Mouse (Mus musculus): ENCODE results near the gene Ddx31. TPM values are rescaled to one million over a fixed set of nuclear protein-coding genes. Genes with fewer than 3 reads are reported as not detected.

Ddx31 gene
- polyA plus RNA-seq, 1 experiment from 2014 or later = 20.9 TPM

DNA sequence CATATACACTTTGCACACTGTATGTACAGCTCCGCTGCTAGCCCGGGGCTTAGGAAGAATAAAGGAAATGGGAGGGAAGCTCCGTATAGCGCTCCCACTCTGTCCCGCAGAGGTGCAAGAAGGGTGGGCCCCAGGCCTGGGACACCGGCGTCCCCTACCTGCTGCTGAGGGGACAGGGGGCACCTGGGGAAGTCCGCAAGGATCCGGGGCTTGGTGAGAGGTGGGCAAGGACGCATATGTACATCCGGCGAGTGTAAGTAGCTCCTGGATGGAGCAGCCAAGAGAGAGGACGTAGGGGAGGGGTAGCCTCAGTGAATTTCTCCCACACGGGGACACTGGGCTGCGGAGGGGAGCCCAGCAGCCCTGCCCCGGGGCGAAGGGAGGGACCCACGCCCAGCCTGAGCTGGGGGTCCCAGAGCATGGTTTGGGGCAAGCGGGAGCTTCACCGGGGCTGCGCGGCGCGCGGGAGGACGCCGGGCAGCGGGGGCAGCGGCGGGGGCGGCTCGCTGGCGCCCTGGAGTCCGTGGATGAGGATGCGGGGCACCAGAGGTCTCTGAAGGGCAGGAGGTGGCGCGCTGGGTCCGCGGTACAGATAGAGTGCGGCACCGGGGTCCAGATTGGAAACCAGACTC lies 69.1 kb downstream of the Ddx31 start:
- no peaks in the 10 kb centered on the region for H3K9me3 ChIP-seq
- WGBS = 1% methylated on average over 40 of the region's 41 CpGs
- H3K36me3 ChIP-seq (replicated peaks) = peaks cover 18% of the 10 kb centered on the region
- H3K4me1 ChIP-seq = peaks cover 74% of the 10 kb centered on the region
- no peak overlapping the region for H3K27ac ChIP-seq
- peaks cover 100% of the 10 kb centered on the region for H3K27me3 ChIP-seq (ENCODE audit: poor library complexity, severe bottlenecking)
- no peak for DNase-seq (ENCODE audit: extremely low spot score, low spot score)
- H3K4me3 ChIP-seq = peak overlapping the region; percentile 14; the same call in 1 of the 2 replicates

- WGBS = 5% methylated on average over 25 of the region's 25 CpGs
- Histone ChIP-seq H3K9me3 (no peaks in the 10 kb centered on the region), H3K27me3 (ENCODE audit: poor library complexity, severe bottlenecking) (peaks cover 100% of the 10 kb centered on the region), H3K27ac (no peak overlapping the region), H3K4me3 (peak overlapping the region; percentile 14; the same call in 1 of the 2 replicates), H3K36me3 (replicated peaks) (peaks cover 10% of the 10 kb centered on the region), H3K4me1 (peaks cover 68% of the 10 kb centered on the region)
- DNase-seq (ENCODE audit: extremely low spot score, low spot score) = peak; percentile 23
These were observed 69.9 kb downstream of the Ddx31 start for GRCm38 (mm10) chr2:28909818-28910710.

GRCm38 (mm10) chr2:28910877-28911276 lies 70.7 kb downstream of the Ddx31 start:
- WGBS = 5% methylated on average over 3 of the region's 3 CpGs
- Histone ChIP-seq H3K36me3 (replicated peaks) (peaks cover 2% of the 10 kb centered on the region; the same call in 1 of the 2 replicates), H3K9me3 (no peaks in the 10 kb centered on the region), H3K27me3 (ENCODE audit: poor library complexity, severe bottlenecking) (peaks cover 100% of the 10 kb centered on the region), H3K4me3 (peak overlapping the region; percentile 27; the same call in 1 of the 2 replicates), H3K27ac (no peak overlapping the region), H3K4me1 (peaks cover 69% of the 10 kb centered on the region)
- peak; percentile 32 for DNase-seq (ENCODE audit: extremely low spot score, low spot score)

- Histone ChIP-seq H3K27ac (no peak overlapping the region), H3K4me3 (peak overlapping the region; percentile 27), H3K27me3 (ENCODE audit: poor library complexity, severe bottlenecking) (peaks cover 100% of the 10 kb centered on the region), H3K36me3 (replicated peaks) (no peaks in the 10 kb centered on the region), H3K4me1 (peaks cover 70% of the 10 kb centered on the region), H3K9me3 (no peaks in the 10 kb centered on the region)
- WGBS = under 1% methylated on average over 44 of the region's 44 CpGs
- DNase-seq (ENCODE audit: extremely low spot score, low spot score) = peak; percentile 46
These were observed 71.3 kb downstream of the Ddx31 start for GRCm38 (mm10) chr2:28911331-28912038.

- no peak overlapping the region for H3K27ac ChIP-seq
- WGBS = under 1% methylated on average over 33 of the region's 33 CpGs
- no peaks in the 10 kb centered on the region for H3K9me3 ChIP-seq
- H3K4me3 ChIP-seq = peak overlapping the region; percentile 27
- H3K36me3 ChIP-seq (replicated peaks) = no peaks in the 10 kb centered on the region
- H3K27me3 ChIP-seq (ENCODE audit: poor library complexity, severe bottlenecking) = peaks cover 100% of the 10 kb centered on the region
- peaks cover 65% of the 10 kb centered on the region for H3K4me1 ChIP-seq
- DNase-seq (ENCODE audit: extremely low spot score, low spot score) = peak; percentile 39
These were observed 72.0 kb downstream of the Ddx31 start for GRCm38 (mm10) chr2:28912039-28912700.

DNA sequence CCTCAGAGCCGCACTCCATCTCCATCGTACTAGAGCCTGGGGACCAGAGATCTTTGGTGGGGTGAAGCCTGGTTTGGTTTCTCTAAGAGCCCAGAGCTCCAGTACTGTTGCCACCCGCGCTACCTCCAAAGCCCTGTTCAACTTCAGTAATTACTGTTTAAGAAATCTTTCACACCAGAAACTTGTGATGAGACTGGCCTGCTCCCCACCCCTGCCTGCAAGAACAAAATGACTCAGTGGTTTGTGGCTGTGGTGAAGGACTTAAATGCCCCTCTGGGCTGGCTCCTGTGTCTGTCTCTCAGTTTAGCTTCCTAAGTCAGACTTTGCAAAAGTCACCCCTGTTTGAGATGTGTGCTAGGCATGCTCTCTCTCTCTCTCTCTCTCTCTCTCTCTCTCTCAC lies 72.8 kb downstream of the Ddx31 start:
- DNase-seq (ENCODE audit: extremely low spot score, low spot score) = peak; percentile 33
- Histone ChIP-seq H3K4me3 (no peak overlapping the region), H3K9me3 (no peaks in the 10 kb centered on the region), H3K27ac (no peak overlapping the region), H3K27me3 (ENCODE audit: poor library complexity, severe bottlenecking) (peaks cover 100% of the 10 kb centered on the region), H3K4me1 (peaks cover 63% of the 10 kb centered on the region), H3K36me3 (replicated peaks) (no peaks in the 10 kb centered on the region)
- WGBS = 1% methylated on average over 4 of the region's 4 CpGs

DNA sequence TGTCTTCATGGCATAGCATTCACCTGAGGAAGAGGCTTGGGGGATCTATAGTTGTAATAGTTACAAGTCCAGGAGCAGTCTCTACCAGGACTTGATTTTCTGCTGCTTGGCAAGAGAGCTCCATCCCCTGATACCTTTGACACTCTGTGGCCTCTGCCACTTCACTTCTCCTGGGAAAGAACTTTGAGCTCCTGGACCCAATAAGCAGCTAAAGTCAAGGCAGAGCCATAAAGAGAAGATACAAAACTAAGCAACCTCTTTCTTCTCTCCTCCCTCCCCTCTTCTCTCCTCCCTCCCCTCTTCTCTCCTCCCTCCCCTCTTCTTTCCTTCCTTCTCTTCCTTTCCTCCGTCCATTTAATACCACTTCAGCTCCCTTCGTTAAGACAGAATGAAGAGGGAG lies 73.9 kb downstream of the Ddx31 start:
- no peak for DNase-seq (ENCODE audit: extremely low spot score, low spot score)
- Histone ChIP-seq H3K4me1 (peaks cover 55% of the 10 kb centered on the region), H3K36me3 (replicated peaks) (no peaks in the 10 kb centered on the region), H3K4me3 (no peak overlapping the region), H3K27ac (no peak overlapping the region), H3K27me3 (ENCODE audit: poor library complexity, severe bottlenecking) (peaks cover 100% of the 10 kb centered on the region), H3K9me3 (no peaks in the 10 kb centered on the region)
- 2% methylated on average over 2 of the region's 2 CpGs for WGBS

- Histone ChIP-seq H3K4me1 (peaks cover 49% of the 10 kb centered on the region), H3K4me3 (peak overlapping the region; percentile 20; the same call in 1 of the 2 replicates), H3K27ac (no peak overlapping the region), H3K27me3 (ENCODE audit: poor library complexity, severe bottlenecking) (peaks cover 100% of the 10 kb centered on the region), H3K36me3 (replicated peaks) (no peaks in the 10 kb centered on the region), H3K9me3 (no peaks in the 10 kb centered on the region)
- 2% methylated on average over 22 of the region's 22 CpGs for WGBS
- DNase-seq (ENCODE audit: extremely low spot score, low spot score) = peak; percentile 29
These were observed 75.0 kb downstream of the Ddx31 start for GRCm38 (mm10) chr2:28915104-28915738.

- under 1% methylated on average over 50 of the region's 50 CpGs for WGBS
These were observed 75.7 kb downstream of the Ddx31 start for GRCm38 (mm10) chr2:28915768-28916512.

DNA sequence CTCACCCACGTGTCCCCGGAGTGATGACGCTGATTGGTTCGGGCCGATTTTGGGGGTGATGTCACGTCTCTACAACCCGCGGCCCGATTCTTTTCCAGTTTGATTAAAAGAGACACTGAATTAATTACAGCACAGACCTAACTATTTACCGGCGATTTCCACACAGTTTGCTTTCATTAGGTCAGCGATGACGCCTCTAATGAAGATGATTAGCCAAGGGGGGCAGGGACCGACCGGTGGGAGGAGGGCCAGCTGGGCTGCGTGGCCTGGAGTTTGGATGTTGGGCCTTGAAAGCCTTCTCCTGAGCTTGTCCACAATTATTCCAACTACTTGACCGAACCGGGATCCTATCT lies 76.3 kb downstream of the Ddx31 start, which contains the start of gene Barhl1:
Barhl1 (minus strand) TSS at position 156 of the 353 bp plus-strand sequence.
- peak; percentile 35 for DNase-seq (ENCODE audit: extremely low spot score, low spot score)
- Histone ChIP-seq H3K4me1 (peaks cover 41% of the 10 kb centered on the region), H3K9me3 (no peaks in the 10 kb centered on the region), H3K36me3 (replicated peaks) (no peaks in the 10 kb centered on the region), H3K4me3 (peak within 1 kb of the TSS; percentile 37), H3K27me3 (ENCODE audit: poor library complexity, severe bottlenecking) (peaks cover 100% of the 10 kb centered on the region), H3K27ac (0 out of 2 replicates have a peak within 1 kb of the TSS, but pooled peaks have one; percentile 22)
- under 1% methylated on average over 18 of the region's 18 CpGs for WGBS

More at GRCm38 (mm10) chr2:28915768-28916512, 75.7 kb downstream of the Ddx31 start:
- Histone ChIP-seq H3K36me3 (replicated peaks) (no peaks in the 10 kb centered on the region), H3K4me3 (peak overlapping the region; percentile 20; the same call in 1 of the 2 replicates), H3K27ac (no peak overlapping the region), H3K9me3 (no peaks in the 10 kb centered on the region), H3K4me1 (peaks cover 46% of the 10 kb centered on the region), H3K27me3 (ENCODE audit: poor library complexity, severe bottlenecking) (peaks cover 100% of the 10 kb centered on the region)
- peak; percentile 65 for DNase-seq (ENCODE audit: extremely low spot score, low spot score)

- no peak overlapping the region for H3K27ac ChIP-seq
- no peaks in the 10 kb centered on the region for H3K36me3 ChIP-seq (replicated peaks)
- H3K9me3 ChIP-seq = no peaks in the 10 kb centered on the region
- H3K27me3 ChIP-seq (ENCODE audit: poor library complexity, severe bottlenecking) = peaks cover 100% of the 10 kb centered on the region
- peak; percentile 48 for DNase-seq (ENCODE audit: extremely low spot score, low spot score)
- H3K4me1 ChIP-seq = peaks cover 34% of the 10 kb centered on the region
- 2% methylated on average over 11 of the region's 11 CpGs for whole genome bisulfite sequencing
- 0 out of 2 replicates have a peak overlapping the region, but pooled peaks have one; percentile 37 for H3K4me3 ChIP-seq
These were observed 76.9 kb downstream of the Ddx31 start for GRCm38 (mm10) chr2:28917156-28917517.
